Mouse (Mus musculus): ENCODE measurements around the gene Ccdc191. TPM values are rescaled to one million over a fixed set of nuclear protein-coding genes. Genes with fewer than 3 reads are reported as not detected.

Gene Ccdc191
- polyA plus RNA-seq, 1 experiment from 2014 or later, result 6.2 TPM

DNA sequence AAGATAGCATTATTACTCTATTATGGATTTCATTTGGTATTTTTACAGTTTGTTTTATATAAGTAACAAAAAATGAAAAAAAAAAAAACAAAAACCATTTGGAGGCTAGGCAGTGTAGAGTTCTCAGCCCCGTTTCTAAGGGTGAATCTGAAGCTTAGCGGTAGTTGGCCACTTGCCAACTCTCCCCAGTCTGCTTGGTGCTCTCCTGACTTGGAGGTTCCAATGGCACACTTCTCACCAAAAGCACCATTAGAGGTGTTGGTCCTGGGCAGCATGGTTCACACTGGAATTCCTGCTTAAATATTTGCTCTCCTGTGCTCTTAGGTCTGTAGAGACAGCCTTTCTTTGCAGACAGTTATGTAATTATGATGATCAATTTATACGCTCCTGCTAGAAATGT lies 45.8 kb downstream of the Ccdc191 start:
- Histone ChIP-seq H3K9ac (replicated peaks; ENCODE audit: low read depth, low read length) (no peak overlapping the region), H3K4me1 (ENCODE audit: control insufficient read depth, insufficient read depth, low read length) (peaks cover 6% of the 10 kb centered on the region), H3K9me3 (ENCODE audit: control insufficient read depth, low read length) (no peaks in the 10 kb centered on the region), H3K4me3 (ENCODE audit: low read depth, low read length) (no peak overlapping the region), H3K36me3 (ENCODE audit: control insufficient read depth, insufficient read depth, low read length) (no peaks in the 10 kb centered on the region), H3K27ac (ENCODE audit: low read depth, low read length) (no peak overlapping the region), H3K4me2 (ENCODE audit: low read depth, low read length) (no peak overlapping the region), H3K27me3 (ENCODE audit: control insufficient read depth, insufficient read depth, low read length) (no peaks in the 10 kb centered on the region)
- 63% methylated on average over 3 of the region's 3 CpGs for WGBS
- no peak for ATAC-seq (ENCODE audit: low read depth)

DNA sequence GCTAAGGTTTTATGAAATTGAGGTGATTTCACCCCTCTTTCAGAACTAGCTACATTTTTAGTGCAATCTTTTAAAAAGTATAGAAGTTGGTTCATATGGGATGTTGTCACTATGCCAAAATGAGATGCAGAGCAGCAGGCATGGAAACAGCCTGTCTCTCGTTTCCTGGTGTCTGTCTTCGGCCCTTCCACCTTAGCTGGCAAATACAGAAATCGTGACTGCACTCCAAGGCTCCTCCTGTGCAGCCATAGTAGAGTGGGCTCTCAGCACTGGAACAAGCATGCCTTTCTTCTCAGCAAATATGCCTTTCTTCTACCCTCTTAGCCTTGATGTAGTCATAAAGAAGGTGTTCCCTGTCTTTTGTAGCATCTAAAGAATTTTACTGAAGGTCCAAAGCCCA lies 46.3 kb downstream of the Ccdc191 start:
- H3K36me3 ChIP-seq (ENCODE audit: control insufficient read depth, insufficient read depth, low read length), result no peaks in the 10 kb centered on the region
- WGBS, result 88% methylated on average over 3 of the region's 3 CpGs
- H3K4me2 ChIP-seq (ENCODE audit: low read depth, low read length), result no peak overlapping the region
- peaks cover 5% of the 10 kb centered on the region for H3K4me1 ChIP-seq (ENCODE audit: control insufficient read depth, insufficient read depth, low read length)
- H3K4me3 ChIP-seq (ENCODE audit: low read depth, low read length), result no peak overlapping the region
- ATAC-seq (ENCODE audit: low read depth), result no peak
- no peak overlapping the region for H3K27ac ChIP-seq (ENCODE audit: low read depth, low read length)
- H3K9me3 ChIP-seq (ENCODE audit: control insufficient read depth, low read length), result no peaks in the 10 kb centered on the region
- H3K9ac ChIP-seq (replicated peaks; ENCODE audit: low read depth, low read length), result no peak overlapping the region
- no peaks in the 10 kb centered on the region for H3K27me3 ChIP-seq (ENCODE audit: control insufficient read depth, insufficient read depth, low read length)

DNA sequence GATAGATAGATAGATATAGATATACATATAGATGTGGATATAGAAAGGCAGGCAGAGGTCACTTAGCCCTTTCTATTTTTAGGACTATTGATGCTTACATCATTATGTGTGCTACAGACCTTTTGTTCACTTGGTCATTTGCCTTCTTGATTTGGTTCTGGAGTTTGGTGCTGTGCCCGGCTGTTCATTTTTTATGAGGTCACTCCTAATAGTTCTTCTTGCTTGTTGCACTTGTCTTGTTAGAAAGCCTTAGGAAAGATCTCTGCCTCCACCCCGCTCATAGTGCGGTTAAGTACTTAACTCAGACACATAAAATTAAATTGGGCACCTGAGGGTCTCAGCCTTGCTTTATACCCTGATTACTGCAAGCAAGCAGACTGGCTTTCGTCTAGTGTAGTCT lies 51.2 kb downstream of the Ccdc191 start:
- H3K4me1 ChIP-seq (ENCODE audit: control insufficient read depth, insufficient read depth, low read length), result no peaks in the 10 kb centered on the region
- 66% methylated on average over 4 of the region's 4 CpGs for WGBS

DNA sequence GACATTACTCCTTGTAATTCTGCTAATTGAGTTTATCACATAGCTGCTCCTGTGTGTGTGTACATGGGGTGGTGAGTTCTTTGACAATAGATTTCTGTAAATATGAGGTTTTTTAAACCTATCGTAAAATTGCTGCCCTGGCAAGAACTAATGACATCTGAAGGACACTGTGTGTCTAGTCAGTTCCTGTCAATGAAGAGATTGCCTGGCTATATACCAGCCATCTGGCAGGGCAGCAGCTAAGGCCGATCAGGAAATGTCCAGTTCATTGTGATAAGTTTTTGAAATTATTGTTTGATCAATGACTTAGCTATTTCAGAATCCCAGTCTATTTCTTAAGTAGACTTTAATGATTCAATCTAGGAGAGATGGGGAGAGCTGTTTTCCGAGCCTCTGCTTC lies 55.8 kb downstream of the Ccdc191 start:
- 87% methylated on average over 3 of the region's 3 CpGs for WGBS

More for the DNA sequence above, 51.2 kb downstream of the Ccdc191 start:
- Histone ChIP-seq H3K27me3 (ENCODE audit: control insufficient read depth, insufficient read depth, low read length) (no peaks in the 10 kb centered on the region), H3K9ac (replicated peaks; ENCODE audit: low read depth, low read length) (no peak overlapping the region), H3K4me3 (ENCODE audit: low read depth, low read length) (no peak overlapping the region), H3K9me3 (ENCODE audit: control insufficient read depth, low read length) (no peaks in the 10 kb centered on the region), H3K4me2 (ENCODE audit: low read depth, low read length) (no peak overlapping the region), H3K36me3 (ENCODE audit: control insufficient read depth, insufficient read depth, low read length) (no peaks in the 10 kb centered on the region), H3K27ac (ENCODE audit: low read depth, low read length) (no peak overlapping the region)
- ATAC-seq (ENCODE audit: low read depth), result no peak

DNA sequence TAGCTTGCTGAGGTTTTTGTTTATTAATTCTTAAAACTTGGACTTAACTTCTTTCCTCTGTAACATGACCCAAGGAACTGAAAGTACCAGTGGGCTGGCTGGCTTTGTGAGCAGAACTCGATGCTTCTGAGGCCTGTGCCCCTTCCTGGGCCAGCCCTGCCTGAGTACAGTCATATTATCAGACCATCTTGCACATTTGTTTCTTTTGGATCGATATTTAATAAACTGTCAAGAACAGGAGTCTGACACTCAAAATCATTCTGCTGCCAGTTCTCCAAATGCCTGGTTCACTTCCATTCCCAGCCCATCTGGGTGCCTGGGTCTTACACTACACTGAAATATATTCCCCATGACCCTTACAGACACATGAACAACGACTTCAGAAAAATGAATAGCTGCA lies 56.3 kb downstream of the Ccdc191 start:
- Histone ChIP-seq H3K27ac (ENCODE audit: low read depth, low read length) (no peak overlapping the region), H3K27me3 (ENCODE audit: control insufficient read depth, insufficient read depth, low read length) (no peaks in the 10 kb centered on the region), H3K4me3 (ENCODE audit: low read depth, low read length) (no peak overlapping the region), H3K36me3 (ENCODE audit: control insufficient read depth, insufficient read depth, low read length) (no peaks in the 10 kb centered on the region), H3K4me2 (ENCODE audit: low read depth, low read length) (no peak overlapping the region), H3K9me3 (ENCODE audit: control insufficient read depth, low read length) (no peaks in the 10 kb centered on the region), H3K4me1 (ENCODE audit: control insufficient read depth, insufficient read depth, low read length) (no peaks in the 10 kb centered on the region), H3K9ac (replicated peaks; ENCODE audit: low read depth, low read length) (no peak overlapping the region)
- WGBS, result 86% methylated on average over 3 of the region's 3 CpGs
- no peak for ATAC-seq (ENCODE audit: low read depth)

More for the DNA sequence above, 55.8 kb downstream of the Ccdc191 start:
- Histone ChIP-seq H3K27me3 (ENCODE audit: control insufficient read depth, insufficient read depth, low read length) (no peaks in the 10 kb centered on the region), H3K4me2 (ENCODE audit: low read depth, low read length) (no peak overlapping the region), H3K9ac (replicated peaks; ENCODE audit: low read depth, low read length) (no peak overlapping the region), H3K36me3 (ENCODE audit: control insufficient read depth, insufficient read depth, low read length) (no peaks in the 10 kb centered on the region), H3K4me1 (ENCODE audit: control insufficient read depth, insufficient read depth, low read length) (no peaks in the 10 kb centered on the region), H3K4me3 (ENCODE audit: low read depth, low read length) (no peak overlapping the region), H3K9me3 (ENCODE audit: control insufficient read depth, low read length) (no peaks in the 10 kb centered on the region), H3K27ac (ENCODE audit: low read depth, low read length) (no peak overlapping the region)
- ATAC-seq (ENCODE audit: low read depth), result no peak

DNA sequence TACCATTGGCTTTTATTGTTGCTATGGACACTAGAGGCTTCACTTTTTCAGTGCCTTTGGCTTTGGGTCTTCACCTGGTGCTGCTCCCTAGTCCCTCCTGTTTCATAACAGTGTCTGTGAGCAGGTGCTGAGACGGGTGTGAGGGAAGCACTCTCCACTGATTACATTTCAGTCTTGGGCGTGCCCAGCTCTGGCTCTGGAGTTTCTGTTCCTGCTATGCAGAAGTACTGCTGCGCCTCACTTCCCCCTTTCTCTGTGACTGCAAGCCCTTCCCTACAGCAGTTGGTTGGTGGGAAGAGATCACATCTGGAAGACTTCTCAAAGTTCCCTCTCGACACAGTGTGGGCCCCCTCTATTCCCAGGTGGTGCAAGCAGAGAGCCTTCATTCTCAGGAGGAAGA lies 62.0 kb downstream of the Ccdc191 start:
- Histone ChIP-seq H3K36me3 (ENCODE audit: control insufficient read depth, insufficient read depth, low read length) (no peaks in the 10 kb centered on the region), H3K4me2 (ENCODE audit: low read depth, low read length) (no peak overlapping the region), H3K9me3 (ENCODE audit: control insufficient read depth, low read length) (no peaks in the 10 kb centered on the region), H3K4me1 (ENCODE audit: control insufficient read depth, insufficient read depth, low read length) (no peaks in the 10 kb centered on the region), H3K4me3 (ENCODE audit: low read depth, low read length) (no peak overlapping the region), H3K27ac (ENCODE audit: low read depth, low read length) (no peak overlapping the region), H3K9ac (replicated peaks; ENCODE audit: low read depth, low read length) (no peak overlapping the region), H3K27me3 (ENCODE audit: control insufficient read depth, insufficient read depth, low read length) (no peaks in the 10 kb centered on the region)
- 86% methylated on average over 4 of the region's 4 CpGs for WGBS
- ATAC-seq (ENCODE audit: low read depth), result no peak

DNA sequence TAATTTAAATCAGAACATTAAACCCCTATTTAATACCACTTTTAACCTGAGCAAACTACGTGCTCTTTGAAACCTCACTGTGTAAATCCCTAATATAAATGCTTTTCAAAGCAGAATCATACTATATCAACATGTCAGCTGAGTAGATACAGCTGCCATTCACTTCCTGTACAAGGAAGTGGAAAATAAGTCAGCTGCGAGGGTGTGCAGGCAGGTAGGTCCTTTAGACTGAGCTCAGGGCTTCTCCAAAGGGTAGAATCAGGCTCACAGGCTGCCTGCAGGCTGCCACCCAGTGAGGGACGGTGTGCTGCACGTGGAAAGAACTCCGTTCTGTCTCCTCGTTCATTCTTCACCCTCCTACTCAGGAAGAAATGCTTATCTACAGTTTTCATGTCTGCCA lies 65.3 kb downstream of the Ccdc191 start:
- H3K4me1 ChIP-seq (ENCODE audit: control insufficient read depth, insufficient read depth, low read length), result no peaks in the 10 kb centered on the region
- no peaks in the 10 kb centered on the region for H3K27me3 ChIP-seq (ENCODE audit: control insufficient read depth, insufficient read depth, low read length)
- no peak for ATAC-seq (ENCODE audit: low read depth)
- no peak overlapping the region for H3K4me2 ChIP-seq (ENCODE audit: low read depth, low read length)
- H3K9ac ChIP-seq (replicated peaks; ENCODE audit: low read depth, low read length), result no peak overlapping the region
- no peak overlapping the region for H3K27ac ChIP-seq (ENCODE audit: low read depth, low read length)
- no peaks in the 10 kb centered on the region for H3K9me3 ChIP-seq (ENCODE audit: control insufficient read depth, low read length)
- no peaks in the 10 kb centered on the region for H3K36me3 ChIP-seq (ENCODE audit: control insufficient read depth, insufficient read depth, low read length)
- no peak overlapping the region for H3K4me3 ChIP-seq (ENCODE audit: low read depth, low read length)
- WGBS, result 83% methylated on average over 6 of the region's 6 CpGs

DNA sequence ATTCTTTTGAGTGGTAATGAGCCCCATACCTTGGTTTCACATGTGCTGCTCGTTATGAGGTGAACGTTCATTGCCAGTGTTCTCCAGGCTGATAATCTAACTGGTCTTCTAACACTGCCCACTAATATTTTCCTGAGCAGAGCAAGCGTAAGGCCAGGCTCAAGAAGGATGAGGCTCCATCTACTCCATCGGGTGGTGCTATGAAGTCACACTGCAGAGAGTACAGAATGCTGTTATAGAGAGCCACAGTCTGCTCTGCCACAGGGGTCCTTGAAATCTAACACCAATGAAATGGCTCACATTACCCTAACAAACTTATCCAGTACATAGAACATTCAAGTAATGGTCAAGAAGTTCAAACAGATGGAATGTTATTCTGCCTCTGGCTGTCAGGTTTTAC lies 68.4 kb downstream of the Ccdc191 start:
- Histone ChIP-seq H3K4me3 (ENCODE audit: low read depth, low read length) (no peak overlapping the region), H3K9ac (replicated peaks; ENCODE audit: low read depth, low read length) (no peak overlapping the region), H3K4me1 (ENCODE audit: control insufficient read depth, insufficient read depth, low read length) (no peaks in the 10 kb centered on the region), H3K36me3 (ENCODE audit: control insufficient read depth, insufficient read depth, low read length) (no peaks in the 10 kb centered on the region), H3K4me2 (ENCODE audit: low read depth, low read length) (no peak overlapping the region), H3K9me3 (ENCODE audit: control insufficient read depth, low read length) (no peaks in the 10 kb centered on the region), H3K27me3 (ENCODE audit: control insufficient read depth, insufficient read depth, low read length) (no peaks in the 10 kb centered on the region), H3K27ac (ENCODE audit: low read depth, low read length) (no peak overlapping the region)
- no peak for ATAC-seq (ENCODE audit: low read depth)
- WGBS, result 91% methylated on average over 4 of the region's 4 CpGs

DNA sequence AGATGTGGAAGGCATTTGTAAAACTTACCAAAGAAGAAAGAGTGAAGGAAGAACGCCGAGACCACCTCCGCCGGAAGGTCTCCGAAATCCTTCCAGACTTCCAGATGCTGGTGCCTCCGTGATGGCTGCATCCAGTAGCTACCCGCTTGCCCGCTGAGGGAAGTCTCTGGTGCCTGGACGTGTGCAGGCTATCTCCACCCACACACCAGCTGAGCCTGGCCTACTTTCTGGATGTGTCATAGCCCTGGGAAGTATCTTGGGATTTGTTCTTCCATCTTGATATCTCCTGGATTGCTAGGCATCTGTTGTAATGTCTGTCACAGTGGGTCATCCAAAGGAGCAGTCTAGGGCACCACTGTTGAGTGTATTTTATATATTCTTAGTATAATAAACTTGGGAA lies 73.7 kb downstream of the Ccdc191 start:
- Histone ChIP-seq H3K36me3 (ENCODE audit: control insufficient read depth, insufficient read depth, low read length) (no peaks in the 10 kb centered on the region), H3K4me3 (ENCODE audit: low read depth, low read length) (no peak overlapping the region), H3K27me3 (ENCODE audit: control insufficient read depth, insufficient read depth, low read length) (no peaks in the 10 kb centered on the region), H3K27ac (ENCODE audit: low read depth, low read length) (no peak overlapping the region), H3K9ac (replicated peaks; ENCODE audit: low read depth, low read length) (no peak overlapping the region), H3K4me2 (ENCODE audit: low read depth, low read length) (no peak overlapping the region), H3K4me1 (ENCODE audit: control insufficient read depth, insufficient read depth, low read length) (no peaks in the 10 kb centered on the region), H3K9me3 (ENCODE audit: control insufficient read depth, low read length) (no peaks in the 10 kb centered on the region)
- WGBS, result 90% methylated on average over 9 of the region's 9 CpGs
- no peak for ATAC-seq (ENCODE audit: low read depth)

DNA sequence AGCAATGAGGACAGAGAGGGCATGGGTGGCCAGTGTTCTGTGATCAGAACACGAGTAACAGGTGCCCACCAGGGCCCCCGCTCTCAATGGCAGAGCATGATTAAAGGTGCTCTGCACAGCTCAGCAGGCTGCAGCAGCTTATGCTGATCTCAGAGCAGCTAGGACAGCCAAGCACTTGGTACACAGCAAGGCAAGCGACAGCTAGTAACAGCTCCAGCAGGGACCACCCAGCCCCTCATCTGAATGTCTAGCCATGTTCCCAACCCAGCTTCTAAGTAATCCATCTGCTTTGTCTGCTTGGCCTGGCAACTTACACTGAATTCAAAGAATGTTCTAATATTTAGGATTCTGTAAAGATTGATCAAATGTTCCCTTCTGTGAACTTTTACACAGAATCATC lies 74.2 kb downstream of the Ccdc191 start:
- no peak overlapping the region for H3K4me3 ChIP-seq (ENCODE audit: low read depth, low read length)
- no peak for ATAC-seq (ENCODE audit: low read depth)
- H3K4me1 ChIP-seq (ENCODE audit: control insufficient read depth, insufficient read depth, low read length), result no peaks in the 10 kb centered on the region
- H3K4me2 ChIP-seq (ENCODE audit: low read depth, low read length), result no peak overlapping the region
- no peaks in the 10 kb centered on the region for H3K9me3 ChIP-seq (ENCODE audit: control insufficient read depth, low read length)
- no peak overlapping the region for H3K9ac ChIP-seq (replicated peaks; ENCODE audit: low read depth, low read length)
- no peaks in the 10 kb centered on the region for H3K36me3 ChIP-seq (ENCODE audit: control insufficient read depth, insufficient read depth, low read length)
- 80% methylated on average over 3 of the region's 3 CpGs for WGBS
- H3K27ac ChIP-seq (ENCODE audit: low read depth, low read length), result no peak overlapping the region
- H3K27me3 ChIP-seq (ENCODE audit: control insufficient read depth, insufficient read depth, low read length), result no peaks in the 10 kb centered on the region

All from neural tube, embryonic 14.5 days (tissue).